Mouse (Mus musculus): ENCODE results near the gene Prss45. TPM values are rescaled to one million over a fixed set of nuclear protein-coding genes. Genes with fewer than 3 reads are reported as not detected.
"Not testable (repeated sequence)": the region's sequence is repeated elsewhere in the genome, so short reads cannot be mapped to it uniquely, and the experiment has no call there.

The Prss45 gene
- polyA plus RNA-seq, 1 experiment = not detected

DNA sequence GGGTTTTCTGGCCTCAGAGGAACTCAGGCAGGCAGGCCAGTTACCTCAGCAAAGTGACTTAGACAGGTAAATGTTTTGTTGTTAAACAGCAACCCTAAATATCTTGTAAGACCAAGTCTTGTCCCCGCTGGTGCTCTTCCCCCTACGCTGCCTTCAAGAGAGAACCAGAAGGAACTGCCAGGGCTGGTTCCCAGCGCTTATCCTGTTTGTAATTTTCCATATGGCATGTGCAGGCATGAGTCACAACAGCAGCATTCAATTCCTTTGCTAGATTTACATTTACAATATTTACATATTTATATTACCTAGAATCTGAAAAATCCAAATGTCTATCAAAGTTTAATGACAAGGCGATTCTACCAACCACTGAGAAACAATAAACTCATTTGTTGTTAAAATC, 24.3 kb upstream of the Prss45 start:
- no peaks in the 10 kb centered on the region for H3K27me3 ChIP-seq (replicated peaks; ENCODE audit: control insufficient read depth, insufficient read depth, low read length)
- H3K4me1 ChIP-seq (ENCODE audit: control insufficient read depth, insufficient read depth, low read length) = no peaks in the 10 kb centered on the region
- H3K4me3 ChIP-seq (ENCODE audit: insufficient read depth, low read depth, low read length) = no peak overlapping the region
- no peak for DNase-seq
- no peak overlapping the region for H3K27ac ChIP-seq (ENCODE audit: insufficient read depth, low read depth, low read length)
- no peaks in the 10 kb centered on the region for H3K36me3 ChIP-seq (ENCODE audit: control insufficient read depth, insufficient read depth, low read length)
- TF ChIP-seq CTCF (conservative IDR thresholded peaks at IDR 0.05; ENCODE audit: insufficient read depth, insufficient read length, low read depth, low read length) (no peak), POLR2A (IDR thresholded peaks at IDR 0.05; ENCODE audit: low read depth, low read length) (no peak)
- 81% methylated on average over 4 of the region's 4 CpGs for WGBS

DNA sequence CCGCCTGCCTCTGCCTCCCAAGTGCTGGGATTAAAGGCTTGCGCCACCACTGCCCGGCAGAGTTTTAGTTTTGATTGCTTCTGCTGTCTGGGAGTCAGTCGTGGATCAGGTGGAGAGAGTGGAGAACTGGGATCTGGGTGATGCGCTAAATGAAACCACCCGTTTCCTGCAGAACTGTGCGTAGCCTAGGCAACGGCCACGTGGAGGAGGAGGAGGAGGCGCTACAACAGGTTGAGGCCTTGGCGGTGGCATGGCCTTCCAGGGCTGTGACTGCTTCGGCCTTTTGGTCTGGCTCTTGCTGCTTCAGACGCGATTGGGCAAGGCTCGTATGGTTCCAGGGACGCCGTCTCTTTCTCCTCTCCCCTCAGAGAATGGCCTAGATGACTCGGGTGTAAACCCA, 20.6 kb upstream of the Prss45 start, which contains the start of gene Prss44:
TSS of gene Prss44 (plus strand) at position 206 of the 400 bp plus-strand sequence.
- DNase-seq = no peak
- Histone ChIP-seq H3K27ac (ENCODE audit: insufficient read depth, low read depth, low read length) (no peak within 1 kb of the TSS), H3K27me3 (replicated peaks; ENCODE audit: control insufficient read depth, insufficient read depth, low read length) (no peaks in the 10 kb centered on the region), H3K36me3 (ENCODE audit: control insufficient read depth, insufficient read depth, low read length) (no peaks in the 10 kb centered on the region), H3K4me3 (ENCODE audit: insufficient read depth, low read depth, low read length) (no peak within 1 kb of the TSS), H3K4me1 (ENCODE audit: control insufficient read depth, insufficient read depth, low read length) (no peaks in the 10 kb centered on the region)
- 62% methylated on average over 18 of the region's 18 CpGs for WGBS
- TF ChIP-seq CTCF (conservative IDR thresholded peaks at IDR 0.05; ENCODE audit: insufficient read depth, insufficient read length, low read depth, low read length) (no peak), POLR2A (IDR thresholded peaks at IDR 0.05; ENCODE audit: low read depth, low read length) (no peak)

DNA sequence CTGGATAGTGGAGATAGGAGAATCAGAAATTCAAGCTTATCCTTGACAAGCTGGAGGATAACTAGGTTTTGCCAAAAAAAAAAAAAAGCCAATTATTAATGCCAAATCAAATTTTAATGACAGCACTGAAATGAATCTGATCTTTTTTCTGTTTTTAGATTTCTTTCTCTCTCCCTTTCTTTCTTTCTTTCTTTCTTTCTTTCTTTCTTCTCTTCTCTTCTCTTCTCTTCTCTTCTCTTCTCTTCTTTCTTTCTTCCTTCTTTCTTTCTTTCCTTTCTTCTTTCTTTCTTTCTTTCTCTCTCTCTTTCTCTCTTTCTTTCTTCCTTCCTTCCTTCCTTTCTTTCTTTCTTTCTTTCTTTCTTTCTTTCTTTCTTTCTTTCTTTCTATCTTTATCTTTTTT, 13.8 kb upstream of the Prss45 start:
- H3K4me1 ChIP-seq (ENCODE audit: control insufficient read depth, insufficient read depth, low read length); H3K4me3 ChIP-seq (ENCODE audit: insufficient read depth, low read depth, low read length); DNase-seq; H3K36me3 ChIP-seq (ENCODE audit: control insufficient read depth, insufficient read depth, low read length); H3K27ac ChIP-seq (ENCODE audit: insufficient read depth, low read depth, low read length); H3K27me3 ChIP-seq (replicated peaks; ENCODE audit: control insufficient read depth, insufficient read depth, low read length): not testable (repeated sequence)

DNA sequence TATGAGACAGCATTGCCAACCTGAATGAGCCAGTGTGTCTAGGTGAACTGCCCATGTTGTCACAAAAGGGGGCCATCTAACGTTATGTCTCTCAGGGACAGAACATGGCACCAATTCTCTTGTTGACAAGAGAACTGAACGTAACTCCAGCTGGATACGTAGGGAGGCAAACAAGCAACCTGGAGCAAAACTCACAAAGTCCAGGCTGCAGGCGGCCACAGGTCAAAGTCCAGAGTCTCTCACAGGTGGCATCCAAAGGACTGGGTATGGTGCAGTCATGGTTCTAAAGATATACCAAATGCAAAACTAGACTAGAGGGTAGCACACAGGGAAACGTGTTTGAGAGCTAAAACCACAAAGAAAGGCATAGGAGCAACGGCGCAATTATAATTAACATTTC, 13.0 kb upstream of the Prss45 start:
- Histone ChIP-seq H3K27me3 (replicated peaks; ENCODE audit: control insufficient read depth, insufficient read depth, low read length) (no peaks in the 10 kb centered on the region), H3K4me1 (ENCODE audit: control insufficient read depth, insufficient read depth, low read length) (no peaks in the 10 kb centered on the region), H3K27ac (ENCODE audit: insufficient read depth, low read depth, low read length) (no peak overlapping the region), H3K36me3 (ENCODE audit: control insufficient read depth, insufficient read depth, low read length) (no peaks in the 10 kb centered on the region), H3K4me3 (ENCODE audit: insufficient read depth, low read depth, low read length) (no peak overlapping the region)
- TF ChIP-seq POLR2A (IDR thresholded peaks at IDR 0.05; ENCODE audit: low read depth, low read length) (no peak), CTCF (conservative IDR thresholded peaks at IDR 0.05; ENCODE audit: insufficient read depth, insufficient read length, low read depth, low read length) (no peak)
- DNase-seq = peak; percentile 76
- 68% methylated on average over 7 of the region's 7 CpGs for WGBS

DNA sequence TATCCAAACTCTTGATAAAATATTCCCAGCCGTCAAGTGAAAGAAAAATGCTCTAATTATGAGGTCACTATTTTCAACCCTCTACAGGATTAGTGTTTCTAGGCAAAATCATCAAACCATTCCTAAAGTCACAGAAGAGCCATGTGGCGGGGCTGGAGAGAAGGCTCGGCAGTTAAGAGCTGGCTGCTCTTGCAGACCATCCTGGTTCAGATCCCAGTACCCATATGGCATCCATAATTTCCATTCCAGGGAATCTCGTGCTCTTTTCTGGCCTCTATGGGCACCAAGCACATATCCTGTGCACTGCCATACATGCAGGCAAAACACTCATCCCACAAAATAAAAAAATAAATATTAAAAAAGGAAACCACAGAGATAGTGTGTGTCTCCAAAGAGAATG, 9.0 kb upstream of the Prss45 start:
- H3K36me3 ChIP-seq (ENCODE audit: control insufficient read depth, insufficient read depth, low read length) = no peaks in the 10 kb centered on the region
- no peak for DNase-seq
- 76% methylated on average over 4 of the region's 4 CpGs for WGBS
- H3K4me1 ChIP-seq (ENCODE audit: control insufficient read depth, insufficient read depth, low read length) = no peaks in the 10 kb centered on the region
- H3K4me3 ChIP-seq (ENCODE audit: insufficient read depth, low read depth, low read length) = no peak overlapping the region
- H3K27ac ChIP-seq (ENCODE audit: insufficient read depth, low read depth, low read length) = no peak overlapping the region
- no peaks in the 10 kb centered on the region for H3K27me3 ChIP-seq (replicated peaks; ENCODE audit: control insufficient read depth, insufficient read depth, low read length)
- TF ChIP-seq POLR2A (IDR thresholded peaks at IDR 0.05; ENCODE audit: low read depth, low read length) (no peak), CTCF (conservative IDR thresholded peaks at IDR 0.05; ENCODE audit: insufficient read depth, insufficient read length, low read depth, low read length) (no peak)

DNA sequence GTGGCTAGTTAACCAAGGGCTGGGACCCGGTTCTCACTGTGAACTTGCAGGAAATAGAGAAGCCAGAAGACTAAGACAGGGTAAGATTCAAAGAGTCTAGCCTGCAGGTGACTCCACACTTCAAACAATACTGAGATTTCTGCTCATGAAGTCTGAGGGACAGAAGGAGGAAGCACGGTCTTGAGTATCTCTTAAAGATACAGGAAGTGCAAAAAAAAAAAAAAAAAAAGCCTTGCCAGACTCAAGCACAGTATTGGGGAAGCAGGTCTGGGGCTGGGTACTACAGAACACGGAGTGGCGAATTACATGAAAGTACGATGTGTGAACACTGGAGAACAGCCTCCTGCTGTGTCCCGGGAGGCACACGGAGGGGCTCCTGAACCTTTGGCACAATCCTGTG, 8.6 kb upstream of the Prss45 start:
- 69% methylated on average over 7 of the region's 7 CpGs for WGBS

DNA sequence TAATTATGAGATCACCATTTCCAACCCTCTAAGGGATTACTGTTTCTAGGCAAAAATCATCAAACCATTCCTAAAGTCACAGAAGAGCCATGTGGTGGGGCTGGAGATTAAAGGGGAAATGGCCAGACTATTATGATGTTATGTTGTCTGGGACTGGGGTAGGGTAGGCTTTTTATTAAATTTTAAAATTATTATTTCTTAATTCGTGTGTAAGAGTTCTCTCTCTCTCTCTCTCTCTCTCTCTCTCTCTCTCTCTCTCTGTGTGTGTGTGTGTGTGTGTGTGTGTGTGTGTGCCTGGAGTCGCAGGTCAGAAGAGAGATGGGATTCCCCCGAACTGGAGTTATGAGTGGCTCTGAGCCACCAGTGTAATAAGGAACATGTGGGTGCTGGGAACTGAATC, 8.0 kb upstream of the Prss45 start, which contains the start of gene Prss43:
TSS of gene Prss43 (plus strand) at position 301 of the 400 bp plus-strand sequence.
- Histone ChIP-seq H3K36me3 (ENCODE audit: control insufficient read depth, insufficient read depth, low read length) (no peaks in the 10 kb centered on the region), H3K4me1 (ENCODE audit: control insufficient read depth, insufficient read depth, low read length) (no peaks in the 10 kb centered on the region), H3K4me3 (ENCODE audit: insufficient read depth, low read depth, low read length) (no peak within 1 kb of the TSS), H3K27ac (ENCODE audit: insufficient read depth, low read depth, low read length) (no peak within 1 kb of the TSS), H3K27me3 (replicated peaks; ENCODE audit: control insufficient read depth, insufficient read depth, low read length) (no peaks in the 10 kb centered on the region)
- DNase-seq = no peak
- WGBS = 76% methylated on average over 3 of the region's 3 CpGs
- TF ChIP-seq CTCF (conservative IDR thresholded peaks at IDR 0.05; ENCODE audit: insufficient read depth, insufficient read length, low read depth, low read length) (no peak), POLR2A (IDR thresholded peaks at IDR 0.05; ENCODE audit: low read depth, low read length) (no peak)

More for the DNA sequence above, 8.6 kb upstream of the Prss45 start:
- TF ChIP-seq CTCF (conservative IDR thresholded peaks at IDR 0.05; ENCODE audit: insufficient read depth, insufficient read length, low read depth, low read length) = no peak
- no peak for TF ChIP-seq POLR2A (IDR thresholded peaks at IDR 0.05; ENCODE audit: low read depth, low read length)
- H3K27ac ChIP-seq (ENCODE audit: insufficient read depth, low read depth, low read length) = no peak overlapping the region
- H3K27me3 ChIP-seq (replicated peaks; ENCODE audit: control insufficient read depth, insufficient read depth, low read length) = no peaks in the 10 kb centered on the region
- H3K36me3 ChIP-seq (ENCODE audit: control insufficient read depth, insufficient read depth, low read length) = no peaks in the 10 kb centered on the region
- no peaks in the 10 kb centered on the region for H3K4me1 ChIP-seq (ENCODE audit: control insufficient read depth, insufficient read depth, low read length)
- DNase-seq = no peak
- no peak overlapping the region for H3K4me3 ChIP-seq (ENCODE audit: insufficient read depth, low read depth, low read length)

DNA sequence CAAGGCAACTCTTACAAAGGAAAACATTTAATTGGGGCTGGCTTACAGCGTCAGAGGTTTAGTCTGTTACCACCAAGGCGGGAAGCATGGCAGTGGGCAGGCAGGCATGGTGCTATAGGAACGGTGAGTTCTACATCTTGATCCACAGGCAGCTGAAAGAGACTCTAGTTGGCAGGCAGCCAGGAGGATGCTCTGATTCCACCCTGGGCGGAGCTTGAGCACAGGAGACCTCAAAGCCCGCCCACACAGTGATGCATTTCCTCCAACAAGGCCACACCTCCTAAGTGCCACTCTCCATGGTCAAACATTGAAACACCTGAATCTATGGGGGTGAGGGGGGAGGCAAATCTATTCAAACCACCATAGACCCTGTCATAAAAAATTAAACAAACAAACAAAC, 1.4 kb upstream of the Prss45 start:
- no peak for DNase-seq
- no peak overlapping the region for H3K27ac ChIP-seq (ENCODE audit: insufficient read depth, low read depth, low read length)
- no peaks in the 10 kb centered on the region for H3K36me3 ChIP-seq (ENCODE audit: control insufficient read depth, insufficient read depth, low read length)
- H3K27me3 ChIP-seq (replicated peaks; ENCODE audit: control insufficient read depth, insufficient read depth, low read length) = no peaks in the 10 kb centered on the region
- 84% methylated on average over 5 of the region's 5 CpGs for WGBS
- no peaks in the 10 kb centered on the region for H3K4me1 ChIP-seq (ENCODE audit: control insufficient read depth, insufficient read depth, low read length)
- no peak overlapping the region for H3K4me3 ChIP-seq (ENCODE audit: insufficient read depth, low read depth, low read length)
- TF ChIP-seq CTCF (conservative IDR thresholded peaks at IDR 0.05; ENCODE audit: insufficient read depth, insufficient read length, low read depth, low read length) = no peak
- TF ChIP-seq POLR2A (IDR thresholded peaks at IDR 0.05; ENCODE audit: low read depth, low read length) = no peak

Measured in kidney, adult 2 months (tissue).